Mouse (Mus musculus): ENCODE data around the gene Cdc42se2.
A peak's percentile ranks its signal among the peaks of the same experiment; 100 is the strongest.

The Cdc42se2 gene

DNA sequence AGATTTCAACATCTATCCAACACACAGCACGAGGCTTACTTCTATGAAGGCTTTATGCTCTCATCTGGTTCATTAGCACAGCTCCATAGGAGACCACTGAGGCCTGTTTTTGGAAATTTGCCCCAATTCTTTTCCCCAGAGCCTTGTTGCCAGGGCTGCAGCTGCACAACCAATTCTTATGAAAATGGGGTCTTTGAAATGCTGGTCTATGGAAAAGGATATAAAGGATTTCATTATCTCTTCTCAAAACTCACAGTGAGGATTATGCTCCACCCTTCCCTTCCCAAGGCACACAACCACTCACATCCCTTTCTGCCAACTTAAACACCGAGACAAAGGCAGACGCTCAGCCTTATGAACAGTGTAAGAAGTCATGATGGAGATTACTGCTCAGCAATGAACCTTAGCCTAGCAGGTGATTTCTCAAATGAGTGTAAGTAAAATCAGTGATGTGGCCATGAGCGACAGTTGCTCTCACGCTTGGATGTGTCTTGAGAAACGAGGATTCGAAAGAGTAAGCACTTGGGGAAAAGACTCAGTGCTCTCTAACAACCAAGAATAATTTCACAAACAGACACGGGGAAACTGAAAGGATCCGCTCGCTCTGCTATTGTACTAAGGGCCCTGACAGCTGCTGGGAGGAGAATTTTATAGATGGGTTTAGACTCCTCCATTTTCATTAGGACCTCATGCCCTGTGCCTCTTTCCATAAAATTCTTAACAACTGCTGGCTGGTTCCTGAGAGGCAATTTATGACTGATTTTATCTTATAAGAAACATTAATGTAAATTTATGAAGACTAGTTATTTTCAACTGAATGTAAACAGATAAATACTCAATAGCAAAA is 33.0 kb downstream of the Cdc42se2 start:
- no peak for DNase-seq (ENCODE audit: low spot score)

DNA sequence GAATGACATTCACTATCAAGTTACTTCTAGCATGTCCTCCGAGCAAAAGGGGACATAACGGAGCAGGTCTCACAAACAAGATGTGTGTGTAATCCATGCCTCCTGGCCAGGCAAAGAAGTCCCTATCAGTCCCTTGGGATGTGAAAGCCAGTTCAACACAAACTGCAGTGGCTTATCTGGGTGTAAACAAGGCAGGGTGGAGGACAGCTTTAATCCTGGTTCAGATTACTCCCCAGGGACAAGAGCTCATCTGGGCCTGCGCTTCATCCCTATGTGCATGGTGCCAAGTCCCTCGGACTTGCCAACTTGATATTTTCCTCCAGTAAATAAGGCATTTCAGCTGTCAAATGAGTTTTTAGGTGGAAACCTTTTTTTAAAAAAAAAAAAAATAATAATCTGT is 36.0 kb downstream of the Cdc42se2 start:
- no peak for DNase-seq (ENCODE audit: low spot score)

DNA sequence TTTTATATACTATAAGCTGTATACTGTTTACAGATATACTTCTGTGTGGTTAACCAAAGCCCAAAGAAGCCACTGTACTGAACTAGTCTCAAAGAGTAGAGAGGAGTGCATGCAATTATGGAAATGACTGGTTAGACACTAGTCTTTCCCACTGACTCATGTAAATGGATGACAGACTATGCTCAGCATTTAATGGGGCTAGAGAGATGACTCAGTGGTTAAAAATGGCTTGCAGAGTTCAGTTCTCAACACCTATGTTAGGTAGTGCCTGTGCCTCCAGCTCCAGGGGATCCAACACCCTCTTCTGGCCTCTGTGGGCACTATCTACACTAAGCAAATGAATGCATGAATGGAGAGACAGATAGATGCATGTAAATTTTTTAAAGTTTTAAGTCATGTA is 38.6 kb downstream of the Cdc42se2 start:
- no peak for DNase-seq (ENCODE audit: low spot score)

DNA sequence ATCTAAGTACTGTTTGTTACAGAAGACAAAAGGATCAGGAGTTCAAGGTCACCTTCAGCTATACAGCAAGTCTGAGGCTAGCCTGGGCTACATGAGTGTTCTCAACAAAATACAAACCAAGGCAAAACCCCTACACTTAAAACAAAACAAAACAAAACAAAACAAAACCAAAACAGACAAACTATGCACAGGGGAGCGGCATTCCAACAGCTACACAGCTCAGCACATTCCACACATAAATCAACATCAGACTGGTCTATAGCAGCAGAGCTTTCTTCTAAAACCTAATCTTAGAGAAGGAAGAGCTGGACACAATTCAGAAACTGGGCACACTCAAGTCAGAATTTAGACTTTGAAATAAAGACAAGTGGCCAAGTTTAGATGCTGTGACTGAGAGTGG is 43.2 kb downstream of the Cdc42se2 start:
- no peak for DNase-seq (ENCODE audit: low spot score)

DNA sequence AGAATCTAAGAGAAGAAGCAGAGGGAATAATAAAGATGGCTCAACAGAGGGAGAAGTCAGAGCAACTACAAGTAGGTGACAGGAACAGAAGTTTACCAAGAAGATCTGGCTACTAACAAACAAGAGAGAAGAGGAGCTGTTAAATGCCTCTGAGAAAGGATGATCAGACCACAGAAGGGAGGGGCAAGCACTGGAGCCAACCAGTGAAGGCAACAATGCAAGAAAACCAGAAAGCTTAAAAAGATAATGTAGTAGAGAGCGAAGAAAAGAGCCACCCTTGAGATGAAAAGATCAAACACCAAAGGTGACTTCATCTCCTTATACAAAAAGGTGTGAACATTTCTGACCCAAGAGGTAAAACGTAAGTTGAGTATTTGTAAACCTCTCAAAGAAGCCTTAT is 46.1 kb downstream of the Cdc42se2 start:
- no peak for DNase-seq (ENCODE audit: low spot score)

DNA sequence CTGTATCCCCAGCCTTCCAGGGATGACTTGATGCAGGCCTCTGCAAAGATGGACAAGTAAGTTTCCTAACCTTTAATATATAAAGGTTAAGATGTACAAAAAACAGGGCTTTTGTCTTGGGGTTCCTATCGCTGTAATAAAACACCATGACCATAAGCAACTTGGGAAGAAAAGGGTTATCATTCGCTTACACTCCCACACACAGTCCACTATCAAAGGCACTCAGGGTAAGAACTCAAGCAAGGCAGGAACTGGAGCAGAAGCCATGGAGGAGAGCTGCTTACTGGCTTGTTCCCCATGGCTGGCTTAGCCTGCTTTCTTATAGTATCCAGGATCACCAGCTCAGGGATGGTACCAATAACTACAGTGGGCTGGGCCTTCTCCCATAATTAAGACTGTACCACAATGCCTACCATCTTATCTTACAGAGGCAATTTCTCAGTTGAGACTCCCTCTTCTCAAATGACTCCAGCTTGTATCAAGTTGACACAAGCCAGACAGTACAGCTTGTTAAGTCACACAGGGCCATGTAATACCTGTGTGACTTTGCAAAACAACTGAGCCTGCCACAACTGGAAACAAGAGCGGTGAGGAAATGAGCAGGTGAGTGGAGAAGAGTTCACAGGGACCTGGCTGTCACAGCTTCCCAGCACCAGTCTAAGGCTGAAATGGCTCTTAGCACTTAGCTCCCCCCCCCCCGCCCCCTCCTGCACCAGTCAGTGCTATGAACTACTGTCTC is 48.3 kb downstream of the Cdc42se2 start:
- DNase-seq (ENCODE audit: low spot score): no peak

DNA sequence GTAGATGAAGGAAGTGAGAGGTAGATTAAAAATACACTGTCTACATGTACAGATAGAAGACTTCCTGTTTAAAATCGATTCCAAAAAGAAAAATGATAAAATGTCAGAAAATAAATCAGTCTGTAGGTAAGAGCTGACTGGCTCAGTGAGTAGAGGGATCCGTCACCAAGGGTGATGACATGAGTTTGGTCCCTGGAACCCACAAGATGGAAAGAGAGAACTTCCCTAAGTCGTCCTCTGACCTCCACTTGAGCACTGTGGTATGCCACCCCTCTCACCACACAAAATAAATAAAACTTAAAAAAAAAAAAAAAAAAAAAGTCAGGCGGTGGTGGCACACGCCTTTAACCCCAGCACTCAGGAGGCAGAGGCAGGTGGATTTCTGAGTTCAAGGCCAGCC is 50.6 kb downstream of the Cdc42se2 start:
- no peak for DNase-seq (ENCODE audit: low spot score)

DNA sequence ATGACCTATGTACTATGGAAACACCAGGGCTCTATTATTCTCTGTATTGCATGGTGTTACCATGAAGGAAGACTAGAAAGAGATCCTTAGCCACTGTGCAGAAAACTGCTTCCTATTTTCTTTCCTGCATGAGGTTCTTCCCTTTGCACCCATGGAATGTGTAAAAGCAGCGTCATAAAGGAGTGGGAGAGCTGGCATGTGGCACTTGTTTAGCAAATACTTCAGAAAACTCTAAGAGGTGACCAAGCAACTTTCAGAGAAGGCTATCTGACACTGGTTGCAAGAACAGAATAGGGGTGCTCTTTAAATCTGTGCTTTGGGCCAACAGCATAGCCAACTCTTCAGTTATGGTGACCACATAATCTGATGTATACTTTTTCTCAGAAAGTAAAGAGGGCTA is 52.4 kb downstream of the Cdc42se2 start:
- no peak for DNase-seq (ENCODE audit: low spot score)

DNA sequence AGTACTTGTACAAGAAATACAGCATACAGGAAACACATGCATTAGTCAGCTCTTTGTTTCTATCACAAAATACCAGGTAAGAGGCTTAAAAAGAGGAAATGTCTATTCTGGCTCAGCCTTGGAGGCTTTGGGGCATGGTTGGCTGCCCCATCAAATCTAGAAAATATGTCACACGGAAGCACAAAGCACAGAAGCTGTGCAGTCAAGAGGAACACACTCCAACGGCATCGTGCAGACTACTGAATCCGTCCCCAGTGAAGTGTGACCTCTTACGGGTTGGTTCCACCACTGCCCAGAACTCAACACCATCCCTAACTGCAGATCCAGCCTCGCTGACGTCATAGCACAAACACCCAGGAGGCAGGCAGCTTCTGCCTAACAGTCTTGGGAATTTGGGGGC is 53.9 kb downstream of the Cdc42se2 start:
- DNase-seq (ENCODE audit: low spot score): peak; percentile 23

DNA sequence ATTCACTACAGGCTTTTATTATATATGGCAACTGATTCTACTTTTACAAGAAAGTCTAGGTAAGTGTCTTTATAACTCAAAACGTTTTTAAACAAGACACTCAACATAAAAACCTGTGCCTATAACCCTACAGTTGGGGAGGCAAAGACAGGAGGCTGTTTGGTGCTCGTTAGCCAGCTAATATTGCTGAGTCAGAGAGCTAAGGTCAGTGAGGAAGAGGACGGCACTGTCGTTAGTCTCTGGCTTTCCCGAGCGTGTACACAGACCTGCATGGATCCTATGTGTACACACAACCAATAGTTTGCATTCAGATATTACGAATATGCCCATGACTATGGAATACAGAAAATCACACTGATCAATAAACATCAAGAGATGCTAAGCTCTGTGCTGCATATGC is 56.1 kb downstream of the Cdc42se2 start:
- no peak for DNase-seq (ENCODE audit: low spot score)

DNA sequence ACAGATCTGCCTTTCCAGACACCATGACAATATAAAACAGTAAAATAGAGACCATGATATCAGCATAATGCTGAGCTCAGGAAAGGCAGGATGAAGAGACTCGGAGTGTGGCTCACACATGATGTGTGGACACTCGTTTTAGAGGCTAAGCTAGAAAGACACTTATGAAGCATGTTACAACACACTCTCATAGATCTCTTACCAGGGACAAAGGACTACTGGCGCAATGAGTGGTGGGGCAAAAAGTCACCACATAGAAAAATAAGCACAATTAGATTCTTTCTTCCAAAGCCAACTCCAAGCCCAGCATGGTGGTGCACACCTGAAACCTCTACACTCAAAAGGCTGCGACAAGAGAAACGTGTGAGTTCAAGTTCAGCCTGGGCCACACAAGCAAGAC is 56.5 kb downstream of the Cdc42se2 start:
- DNase-seq (ENCODE audit: low spot score): no peak

DNA sequence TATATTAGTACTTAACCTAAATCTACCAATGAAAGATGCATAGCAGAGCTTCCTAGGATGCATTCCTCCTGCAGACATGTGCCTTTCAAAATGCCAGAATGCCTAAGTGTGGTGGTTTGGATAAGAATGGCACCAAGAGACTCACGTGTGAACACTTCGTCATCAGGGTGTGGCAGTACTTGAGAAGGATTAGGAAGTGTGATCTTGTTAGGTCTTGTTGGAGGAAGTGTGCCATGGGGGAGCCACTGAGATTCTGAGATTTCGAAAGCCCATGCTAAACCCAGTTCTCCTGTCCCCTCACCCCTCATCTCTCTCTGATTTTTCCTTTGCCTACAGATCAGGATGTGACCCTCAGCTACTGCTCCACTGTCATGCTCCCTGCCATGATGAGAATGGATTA is 58.2 kb downstream of the Cdc42se2 start:
- no peak for DNase-seq (ENCODE audit: low spot score)

DNA sequence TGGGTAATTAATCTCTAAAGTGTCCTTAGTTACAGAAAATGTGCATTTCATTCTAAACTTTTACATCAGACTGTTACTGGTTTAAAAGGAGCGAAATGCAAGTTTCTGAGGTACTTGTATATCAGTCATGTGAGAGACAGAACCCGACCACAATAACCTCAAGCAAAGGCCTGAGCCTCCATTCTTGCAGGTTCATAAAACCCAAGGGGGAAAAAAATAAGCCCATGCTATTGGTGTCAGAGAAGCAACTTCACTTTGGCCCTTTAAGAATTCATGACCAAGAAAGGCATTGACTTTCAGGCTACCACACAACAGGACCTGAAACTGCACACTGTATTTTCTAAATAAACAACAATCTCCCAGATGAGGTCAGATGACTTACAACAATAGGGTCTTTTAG is 59.1 kb downstream of the Cdc42se2 start:
- DNase-seq (ENCODE audit: low spot score): no peak

DNA sequence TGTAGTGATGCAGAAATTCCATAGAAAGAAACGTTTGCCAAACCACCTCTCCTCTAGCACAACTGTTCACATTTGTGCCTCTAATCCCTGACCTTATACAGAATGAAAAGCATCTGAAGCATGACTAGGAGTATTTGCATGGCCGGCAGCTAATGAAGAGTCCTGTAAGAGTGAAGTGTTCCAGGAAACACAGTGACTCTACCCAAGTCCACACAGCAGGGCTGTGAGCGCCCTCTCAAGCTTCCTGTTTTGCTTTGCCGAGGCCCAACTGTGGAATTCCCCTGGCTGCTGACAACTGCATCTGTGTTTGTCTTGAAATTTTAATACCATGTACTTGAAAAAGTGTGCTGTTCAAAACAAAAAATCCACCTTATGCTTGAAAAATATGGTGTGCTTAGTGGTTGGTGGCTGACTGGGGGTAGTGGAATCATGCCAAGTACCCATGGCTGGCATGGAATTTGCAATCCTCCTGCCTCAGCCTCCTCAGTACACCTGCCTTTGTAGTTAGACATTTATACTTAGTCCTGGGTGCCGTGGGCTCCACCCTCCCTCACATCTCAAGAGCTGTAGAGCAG is 60.1 kb downstream of the Cdc42se2 start:
- peak; percentile 43 for DNase-seq (ENCODE audit: low spot score)

DNA sequence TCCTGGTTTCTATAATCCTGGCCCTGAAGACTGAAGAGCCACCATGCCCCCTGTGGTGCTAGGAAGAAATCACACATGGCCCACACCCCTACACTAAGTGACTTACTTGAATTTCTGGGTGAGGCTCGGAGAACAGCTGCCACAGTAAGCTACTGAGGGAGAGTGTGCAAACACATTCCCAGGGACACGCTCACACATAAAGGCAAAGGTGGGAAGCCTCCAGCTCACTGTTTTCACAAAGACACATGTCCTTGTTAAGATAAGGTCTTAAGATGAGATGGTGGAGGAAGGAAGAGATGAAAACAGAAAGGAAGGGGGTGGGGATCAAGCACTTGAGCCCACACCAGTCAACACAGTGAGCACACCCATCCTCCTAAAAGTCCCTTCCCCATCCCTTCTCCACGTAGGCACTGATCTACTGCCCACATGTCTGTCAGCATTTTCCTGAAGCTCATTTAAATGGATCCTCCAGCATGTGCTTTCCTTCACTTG is 60.9 kb downstream of the Cdc42se2 start:
- DNase-seq (ENCODE audit: low spot score): no peak

DNA sequence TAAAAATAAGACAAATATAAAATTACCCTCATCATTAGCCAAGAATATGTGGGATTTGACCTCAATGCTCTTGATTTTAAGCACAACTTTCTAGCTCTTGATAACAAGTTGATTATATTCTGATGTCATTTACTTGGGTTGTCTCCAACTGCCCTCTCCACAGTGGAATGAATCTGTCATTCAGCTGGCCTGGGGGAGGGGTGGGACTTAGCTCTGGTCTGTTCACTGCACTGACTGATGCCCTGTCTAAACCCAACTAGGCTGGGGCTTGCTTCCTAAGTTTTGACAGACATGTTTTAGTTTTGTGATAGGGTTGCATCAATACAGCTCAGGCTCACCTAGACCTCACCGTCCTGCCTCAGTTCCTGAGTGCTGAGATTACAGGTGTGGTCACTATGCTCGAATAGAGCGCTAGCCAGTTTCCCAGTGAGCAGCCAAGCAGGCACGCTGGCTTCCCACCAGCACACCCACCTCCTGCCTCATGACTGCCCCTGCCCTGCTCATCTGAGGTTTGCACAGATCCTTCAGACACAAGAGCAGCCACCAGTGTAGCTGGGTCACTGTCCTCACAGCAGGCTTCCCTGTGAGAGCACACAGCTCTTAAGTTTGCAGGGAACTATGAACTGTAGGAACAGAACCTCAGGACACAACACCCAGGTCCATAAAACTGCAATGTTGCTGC is 63.0 kb downstream of the Cdc42se2 start:
- DNase-seq (ENCODE audit: low spot score): no peak

DNA sequence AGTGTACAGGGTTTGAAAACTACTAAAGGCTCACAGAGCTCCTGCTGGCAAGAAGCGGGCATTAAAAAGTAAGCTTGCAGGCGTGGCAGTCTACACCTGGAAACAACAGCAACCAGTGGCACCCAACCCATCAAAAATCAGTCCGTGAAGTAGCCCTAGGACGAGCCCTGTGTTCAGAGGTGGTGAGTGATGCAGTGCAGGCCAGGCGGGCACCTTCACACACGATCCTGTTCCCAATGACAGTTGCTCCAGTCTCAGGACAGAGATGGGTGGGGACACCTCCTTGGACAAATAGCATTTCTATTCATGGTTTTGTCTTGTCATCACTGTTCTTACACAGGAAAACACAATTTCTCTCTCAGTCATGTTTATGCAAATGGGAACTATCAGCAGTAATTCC is 65.4 kb downstream of the Cdc42se2 start:
- DNase-seq (ENCODE audit: low spot score): no peak

DNA sequence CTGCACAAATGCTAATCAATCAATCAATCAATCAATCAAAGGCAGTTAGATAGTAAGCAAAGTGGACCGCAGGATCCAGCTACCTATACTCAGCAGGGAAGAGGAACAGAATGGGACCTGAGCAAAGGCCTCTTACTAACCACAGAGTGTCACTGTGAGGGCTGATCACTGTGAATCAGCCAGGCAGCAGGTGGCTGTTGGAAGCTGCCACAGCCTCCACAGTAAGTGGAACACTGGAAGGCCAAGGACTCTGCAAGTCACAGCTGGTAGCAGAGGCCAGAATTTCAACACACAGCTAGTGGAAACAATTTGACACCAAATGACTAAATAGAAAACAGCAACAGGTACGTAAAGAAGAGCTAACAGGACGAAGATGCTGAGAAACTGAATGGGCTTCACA is 68.9 kb downstream of the Cdc42se2 start:
- no peak for DNase-seq (ENCODE audit: low spot score)

DNA sequence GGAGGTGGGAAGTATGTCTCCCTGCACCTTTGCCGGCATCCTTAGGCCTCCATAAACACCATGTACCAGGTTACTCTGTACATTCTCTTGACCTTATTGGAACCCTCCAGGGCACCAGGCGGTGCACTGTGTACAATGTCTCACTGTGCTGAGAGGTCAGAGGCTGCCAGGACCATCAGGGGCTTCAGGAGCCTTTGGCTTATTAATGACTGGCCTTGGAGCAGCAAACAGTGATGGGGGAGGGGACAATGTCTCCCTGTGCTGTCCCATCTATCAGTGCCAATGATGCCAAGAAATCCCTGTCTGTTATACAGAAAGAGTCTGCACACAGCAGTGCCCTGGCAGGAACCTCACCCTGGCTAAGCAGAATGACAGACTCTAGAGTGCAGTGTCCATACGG is 69.6 kb downstream of the Cdc42se2 start:
- no peak for DNase-seq (ENCODE audit: low spot score)

DNA sequence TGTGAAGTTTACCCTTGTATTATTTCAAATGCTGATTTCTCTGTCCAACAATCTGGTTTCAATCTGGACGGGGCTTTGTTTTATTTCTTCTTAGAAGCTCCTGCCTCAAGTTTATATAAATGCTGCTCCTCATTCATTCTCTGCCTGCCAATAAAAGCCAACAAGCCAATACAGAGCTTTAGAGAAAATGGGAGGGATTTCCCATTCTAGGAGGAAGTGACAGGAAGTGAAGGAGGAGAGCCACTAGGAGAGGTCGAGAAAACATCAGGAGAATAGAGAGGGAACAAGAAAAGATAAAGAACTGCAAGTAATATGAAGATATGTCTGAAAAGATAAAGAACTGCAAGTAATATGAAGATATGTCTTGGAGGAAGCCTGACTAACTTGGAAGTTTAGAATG is 74.6 kb downstream of the Cdc42se2 start:
- no peak for DNase-seq (ENCODE audit: low spot score)

DNA sequence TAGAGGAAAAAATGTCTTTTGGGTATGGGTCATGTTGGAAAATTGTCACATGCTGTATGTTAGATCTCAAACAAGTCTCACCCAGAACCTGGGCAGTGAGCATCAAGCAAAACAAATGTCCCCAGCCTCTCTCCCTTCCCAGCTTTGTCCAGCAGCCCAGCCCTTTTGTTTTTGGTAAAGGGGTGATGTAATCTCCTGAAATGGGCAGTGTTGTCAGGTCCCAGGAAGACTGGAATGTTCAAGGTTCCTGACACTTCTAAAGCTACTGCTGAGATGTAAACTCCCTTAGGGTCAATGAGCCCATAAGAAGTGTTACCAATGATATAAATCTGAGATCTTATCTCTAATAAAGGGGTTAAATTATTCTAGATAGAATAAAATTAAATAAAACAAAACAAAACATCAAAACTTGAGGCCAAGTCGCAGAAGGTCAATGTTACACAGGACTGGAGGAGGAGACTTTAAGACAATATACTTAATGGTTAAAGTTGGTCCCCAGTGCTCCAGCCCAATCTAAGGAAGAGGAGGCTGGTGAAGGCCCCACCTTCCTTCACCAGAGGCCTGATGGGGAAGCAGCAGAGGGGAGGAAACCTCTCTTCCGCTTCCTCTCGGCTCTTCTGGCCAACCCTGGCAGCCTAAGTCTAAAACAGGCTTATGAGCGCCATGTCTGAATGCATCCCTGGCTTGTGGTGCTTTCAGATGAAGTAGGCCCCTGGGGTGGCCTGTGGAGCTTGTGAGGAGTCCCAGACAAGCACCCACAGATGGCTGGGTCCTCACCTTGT is 76.8 kb downstream of the Cdc42se2 start:
- no peak for DNase-seq (ENCODE audit: low spot score)

DNA sequence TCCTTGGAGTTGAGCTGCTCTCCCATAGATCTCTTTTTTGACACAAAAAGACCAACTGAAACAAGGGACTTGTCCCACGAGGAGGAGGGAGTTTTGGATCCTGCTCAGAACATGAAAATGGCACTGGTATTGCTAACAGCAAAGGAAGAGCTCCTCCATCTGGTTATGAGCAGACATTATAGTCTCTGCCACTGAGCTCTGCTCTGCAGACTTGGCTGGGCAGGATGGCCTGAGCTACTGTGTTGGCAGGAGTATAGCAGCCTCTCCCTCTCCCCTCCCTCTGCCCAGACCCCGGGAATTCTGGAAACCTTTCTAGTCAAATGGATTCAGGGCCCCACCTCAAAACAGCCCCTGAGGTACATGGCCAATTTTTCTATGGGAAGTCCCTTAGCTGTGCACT is 77.8 kb downstream of the Cdc42se2 start:
- no peak for DNase-seq (ENCODE audit: low spot score)

All from spleen, adult 12 weeks (tissue).